Mouse (Mus musculus): Measurements from ENCODE around the gene Serp2.

Serp2 gene

GRCm38 (mm10) chr14:76556852-76557208 lies at the start of gene Serp2:
TSS of gene Serp2 (minus strand) at chr14:76556889.
- DNase-seq = no peak

- no peak for DNase-seq
Observed at GRCm38 (mm10) chr14:76605931-76606534, 49.3 kb upstream of the Serp2 start.

GRCm38 (mm10) chr14:76604012-76604411 lies 47.3 kb upstream of the Serp2 start:
- no peak for DNase-seq

GRCm38 (mm10) chr14:76601654-76602053 lies 45.0 kb upstream of the Serp2 start:
- no peak for DNase-seq

- no peak for DNase-seq
Observed at GRCm38 (mm10) chr14:76600391-76600790, 43.7 kb upstream of the Serp2 start.

- DNase-seq = no peak
Observed at GRCm38 (mm10) chr14:76599706-76600105, 43.0 kb upstream of the Serp2 start.

GRCm38 (mm10) chr14:76598518-76599216 lies 42.0 kb upstream of the Serp2 start:
- DNase-seq = peak; percentile 68 to 79

GRCm38 (mm10) chr14:76597751-76598150 lies 41.1 kb upstream of the Serp2 start:
- no peak for DNase-seq

GRCm38 (mm10) chr14:76595048-76595859 lies 38.6 kb upstream of the Serp2 start:
- peak; percentile 57 to 63 for DNase-seq

- no peak for DNase-seq
Observed at GRCm38 (mm10) chr14:76594351-76594885, 37.7 kb upstream of the Serp2 start.

- DNase-seq = no peak
Observed at GRCm38 (mm10) chr14:76593630-76594193, 37.0 kb upstream of the Serp2 start.

- no peak for DNase-seq
Observed at GRCm38 (mm10) chr14:76592721-76593120, 36.0 kb upstream of the Serp2 start.

- DNase-seq = no peak
Observed at GRCm38 (mm10) chr14:76592090-76592489, 35.4 kb upstream of the Serp2 start.

GRCm38 (mm10) chr14:76590134-76590533 lies 33.4 kb upstream of the Serp2 start:
- DNase-seq = no peak

GRCm38 (mm10) chr14:76589671-76590070 lies 33.0 kb upstream of the Serp2 start:
- no peak for DNase-seq

- peak; percentile 43 to 63 for DNase-seq
Observed at GRCm38 (mm10) chr14:76585831-76586405, 29.2 kb upstream of the Serp2 start.

GRCm38 (mm10) chr14:76583985-76584384 lies 27.3 kb upstream of the Serp2 start:
- DNase-seq = no peak

- DNase-seq = peak in 1 of 2 experiments; percentile 62
Observed at GRCm38 (mm10) chr14:76581974-76582922, 25.6 kb upstream of the Serp2 start.

- peak in 1 of 2 experiments; percentile 29 for DNase-seq
Observed at GRCm38 (mm10) chr14:76579660-76580061, 23.0 kb upstream of the Serp2 start.

- DNase-seq = no peak
Observed at GRCm38 (mm10) chr14:76577840-76578239, 21.2 kb upstream of the Serp2 start.

- DNase-seq = no peak
Observed at GRCm38 (mm10) chr14:76570292-76570691, 13.6 kb upstream of the Serp2 start.

Measured in lung, adult 18-20 months (tissue).